Mouse (Mus musculus) B cell, adult 67 days (primary cell): ENCODE measurements around the gene Mastl. TPM values are rescaled to one million over a fixed set of nuclear protein-coding genes. Genes with fewer than 3 reads are reported as not detected.

Source experiments
- total RNA-seq, 2 experiments: library from RNA; stranded (reverse); gene quantifications; 4 replicates each; pipeline ENCODE4 v1.2.4; 2023

Gene Mastl
- total RNA-seq = under 1 TPM; 0.27 to 0.41 TPM

GRCm38 (mm10) chr2:23155777-23156607, at the start of gene Mastl, which contains the start of gene Yme1l1:
Gene Mastl (minus strand): TSS chr2:23156024.
Gene Yme1l1 (plus strand): TSS chr2:23156369.

DNA sequence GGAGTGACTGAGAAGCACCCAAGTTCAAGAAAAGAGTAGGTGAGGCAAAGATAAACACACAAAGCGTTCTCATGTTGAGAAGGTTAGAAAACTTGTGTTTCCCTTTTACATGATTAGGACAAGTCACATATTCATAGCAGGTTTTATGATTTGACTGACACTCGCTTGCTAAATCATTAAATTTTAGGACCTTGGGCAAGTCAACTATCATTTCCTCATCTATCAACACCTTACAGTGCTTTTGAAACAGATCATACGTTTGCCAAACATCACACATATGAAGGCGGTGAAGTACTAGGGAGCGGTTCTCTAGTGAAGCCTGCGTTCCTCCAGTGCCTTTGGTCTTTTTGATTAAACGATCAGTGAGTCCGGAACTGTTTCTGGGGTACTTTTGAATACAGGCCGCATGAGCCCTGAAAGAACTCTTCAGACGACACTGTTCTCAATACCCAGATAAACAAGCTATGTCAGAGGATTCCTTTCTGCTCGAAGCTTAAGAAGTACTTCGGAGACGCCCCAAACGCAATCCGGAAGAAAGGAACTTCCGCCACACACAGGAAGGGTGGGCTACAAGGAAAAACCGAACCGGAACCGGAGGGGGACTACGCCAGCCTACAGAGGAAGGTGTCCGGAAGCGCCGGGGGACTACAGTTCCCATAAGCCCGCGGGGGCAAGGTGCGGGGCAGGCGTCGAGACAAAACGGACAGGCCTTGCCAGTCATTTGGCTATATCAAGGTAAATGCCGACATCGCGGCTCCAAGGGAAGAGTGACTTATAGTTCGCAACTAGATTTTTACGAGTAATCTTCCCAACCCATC, 88.1 kb downstream of the Mastl start, which contains the start of gene Acbd5:
Acbd5 (plus strand) TSS at position 616 of the 818 bp plus-strand sequence.

Other genes with a start within 250 kb of the Mastl start
- 100 to 1,000 TPM; 168 TPM for gene Abi1, start 115.8 kb downstream of the Mastl start, total RNA-seq
- gene Acbd5, start 87.9 kb downstream of the Mastl start, total RNA-seq = 10 to 100 TPM; 60.7 to 70.2 TPM
- 100 to 1,000 TPM; 153 to 155 TPM for gene Yme1l1, start 345 bp upstream of the Mastl start, total RNA-seq
- gene 4931423N10Rik, start 51.5 kb upstream of the Mastl start, total RNA-seq = under 1 TPM; 0.30 to 0.78 TPM
- not detected for gene Nxph2, start 165.2 kb upstream of the Mastl start, total RNA-seq